Mouse (Mus musculus) erythroblast, adult 5-6 weeks (primary cell): ENCODE data around the gene Kmt2c. TPM values are rescaled to one million over a fixed set of nuclear protein-coding genes. Genes with fewer than 3 reads are reported as not detected.
"Not testable (repeated sequence)": the region's sequence is repeated elsewhere in the genome, so short reads cannot be mapped to it uniquely, and the experiment has no call there.

ENCODE experiments used
- ATAC-seq: replicated peaks from 2 replicates; pipeline ENCODE4 v1.8.0; 2016; ENCODE audit warnings: moderate number of reproducible peaks, mild to moderate bottlenecking, moderate TSS enrichment, inconsistent platforms; ENCODE audit not compliant: poor library complexity, low FRiP score, severe bottlenecking
- total RNA-seq, 2 experiments: library from RNA; stranded (forward) in 1 of 2; stranded (reverse) in 1 of 2; fragments of 150-400 nt in 1 of 2; fragments of 200-764, 138-1000 nt in 1 of 2; gene quantifications; 2 replicates each; pipeline versions ENCODE4 v1.2.3 to v1.2.4; 2015 to 2017; ENCODE audit warnings: low replicate concordance in 2 of 2

Gene Kmt2c
- total RNA-seq, 2 experiments from 2014 or later: 18.4 to 26.7 TPM

DNA sequence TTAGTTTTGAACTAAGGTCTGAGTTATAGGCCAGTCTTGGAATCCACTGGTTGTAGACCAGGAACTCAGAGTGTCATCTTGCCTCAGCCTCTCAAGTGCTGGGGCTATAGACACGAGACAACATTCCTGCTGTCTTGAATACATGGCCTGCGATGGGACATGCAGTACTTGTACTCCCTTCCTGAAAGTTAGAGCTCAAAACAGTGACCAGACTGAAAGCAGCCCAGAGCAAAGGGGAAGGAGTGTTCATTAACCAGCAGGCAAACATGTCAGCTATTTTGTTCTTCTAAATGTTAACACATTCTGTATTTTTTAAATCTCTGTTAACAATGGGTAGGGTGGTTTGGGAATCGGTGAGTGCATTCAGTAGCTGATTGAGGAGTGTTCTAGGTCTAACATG, 251.5 kb downstream of the Kmt2c start:
- ATAC-seq: no peak

GRCm38 (mm10) chr5:25246473-25246865, 252.1 kb downstream of the Kmt2c start:
- ATAC-seq: no peak

DNA sequence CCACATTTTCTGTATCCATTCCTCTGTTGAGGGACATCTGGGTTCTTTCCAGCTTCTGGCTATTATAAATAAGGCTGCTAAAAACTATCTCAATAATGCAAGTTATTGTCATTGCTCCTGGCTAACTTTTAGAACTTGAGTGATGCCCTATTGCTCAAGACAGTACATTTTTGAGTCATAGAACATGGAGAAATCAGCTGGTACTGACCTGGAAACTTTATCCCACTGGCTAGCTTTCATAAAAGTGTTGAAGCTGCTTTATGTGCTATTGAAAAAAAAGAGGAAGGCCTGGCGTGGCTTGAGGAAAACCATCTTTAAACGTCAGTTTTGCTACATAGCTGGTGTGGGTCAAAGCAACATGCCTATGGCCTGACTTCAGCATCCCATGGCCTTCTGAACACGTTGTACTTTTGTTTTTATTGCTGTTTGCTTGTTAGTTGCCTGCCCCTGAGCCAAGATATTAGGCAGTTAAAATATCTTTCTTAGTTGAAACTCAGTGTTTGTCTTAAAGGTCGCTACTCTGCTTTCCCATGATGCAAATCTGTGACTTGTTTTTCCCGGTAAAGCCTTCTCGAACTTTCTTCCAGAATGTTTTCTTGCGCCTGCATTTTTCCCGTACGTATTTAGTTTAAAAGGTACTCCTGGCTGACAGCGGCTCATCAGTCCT, 252.6 kb downstream of the Kmt2c start:
- no peak for ATAC-seq

DNA sequence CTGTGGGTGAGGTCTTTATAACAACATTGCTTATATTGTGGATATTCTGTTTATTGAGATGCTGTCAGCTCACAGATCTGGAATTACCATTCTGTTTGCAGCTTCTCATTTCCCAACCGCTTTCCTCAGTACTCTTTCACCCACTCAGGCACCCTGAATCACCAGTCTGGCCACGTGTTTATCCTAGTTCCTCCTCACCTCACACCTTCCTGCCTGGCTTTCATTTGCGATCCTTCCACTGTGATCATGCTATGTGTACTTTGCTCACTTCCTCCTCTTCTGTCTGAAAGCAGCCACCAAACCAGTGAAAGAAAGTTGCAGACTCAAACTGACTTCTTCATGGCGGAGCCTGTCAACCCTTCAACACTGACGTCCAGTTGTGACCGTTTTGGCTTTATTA, 255.5 kb downstream of the Kmt2c start:
- no peak for ATAC-seq

DNA sequence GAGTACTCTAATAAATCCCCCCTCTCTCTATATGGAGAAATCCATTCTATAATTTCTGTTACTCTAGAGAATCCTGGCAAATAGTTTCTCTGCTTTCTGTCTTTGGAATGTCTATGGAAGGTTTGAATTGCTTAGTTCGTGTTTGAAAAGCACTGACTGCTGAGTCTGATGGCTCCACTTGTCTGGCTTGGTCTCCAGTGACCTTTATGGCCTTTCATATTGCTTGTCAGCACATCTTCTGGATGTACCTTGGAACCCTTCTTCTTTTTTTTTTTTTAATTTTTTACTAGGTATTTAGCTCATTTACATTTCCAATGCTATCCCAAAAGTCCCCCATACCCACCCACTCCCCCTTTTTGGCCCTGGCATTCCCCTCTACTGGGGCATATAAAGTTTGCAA, 274.2 kb downstream of the Kmt2c start:
- not testable (repeated sequence) for ATAC-seq

GRCm38 (mm10) chr5:25222752-25223702, 275.6 kb downstream of the Kmt2c start, which contains the start of gene E130116L18Rik:
TSS of gene E130116L18Rik (minus strand) at chr5:25223153.
- no peak for ATAC-seq

Other genes with a start within 250 kb of the Kmt2c start
- gene Cct8l1, start 17.3 kb upstream of the Kmt2c start, total RNA-seq (2015; ENCODE audit: low replicate concordance): not detected in 2 replicates
- gene Cct8l1, start 17.3 kb upstream of the Kmt2c start, total RNA-seq (2017; ENCODE audit: low replicate concordance): not detected in 2 replicates
- 1.2 and 5.2 TPM in 2 replicates for gene Xrcc2, start 207.0 kb upstream of the Kmt2c start, total RNA-seq (2015; ENCODE audit: low replicate concordance)
- gene Xrcc2, start 207.0 kb upstream of the Kmt2c start, total RNA-seq (2017; ENCODE audit: low replicate concordance): 5.9 and 6.3 TPM in 2 replicates